Mouse (Mus musculus): ENCODE data around the gene Pnp2. TPM values are rescaled to one million over a fixed set of nuclear protein-coding genes. Genes with fewer than 3 reads are reported as not detected.

Pnp2 gene
- polyA plus RNA-seq, 1 experiment = not detected

DNA sequence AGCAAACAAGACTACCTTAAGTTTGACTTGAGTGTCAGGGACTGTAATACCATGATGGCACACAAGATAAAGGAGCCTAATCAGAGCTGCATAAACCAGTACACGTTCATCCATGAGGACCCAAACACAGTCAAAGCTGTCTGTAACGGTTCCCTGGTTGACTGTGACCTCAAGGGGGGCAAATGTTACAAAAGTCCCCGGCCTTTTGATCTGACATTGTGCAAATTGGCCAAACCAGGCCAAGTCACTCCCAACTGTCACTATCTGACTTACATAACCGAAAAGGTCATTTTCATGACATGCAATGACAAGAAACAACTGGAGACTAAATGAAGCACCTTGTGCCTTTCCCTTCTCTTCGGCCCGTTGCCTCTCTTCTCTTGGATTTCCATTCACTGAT, 53.8 kb downstream of the Pnp2 start:
- no peak for TF ChIP-seq GATA1 (IDR thresholded peaks at IDR 0.05; ENCODE audit: borderline replicate concordance, low read length)
- TF ChIP-seq FLI1 (IDR thresholded peaks at IDR 0.05; ENCODE audit: low read length) = no peak
- no peak overlapping the region for H3K4me3 ChIP-seq (replicated peaks)
- peaks cover 12% of the 10 kb centered on the region for H3K9me3 ChIP-seq
- H3K27me3 ChIP-seq (replicated peaks) = no peaks in the 10 kb centered on the region
- no peaks in the 10 kb centered on the region for H3K36me3 ChIP-seq (replicated peaks; ENCODE audit: low read length)
- 0 out of 2 replicates have a peak, but pooled peaks cover 3% of the 10 kb centered on the region for H3K4me1 ChIP-seq

Other genes starting within 250 kb of the Pnp2 start
- not detected in 2 replicates for gene Olfr748, start 248.6 kb upstream of the Pnp2 start, polyA plus RNA-seq (2012; ENCODE audit: insufficient read depth, low replicate concordance)
- not detected in 2 replicates for gene Olfr749, start 210.9 kb upstream of the Pnp2 start, polyA plus RNA-seq (2012; ENCODE audit: insufficient read depth, low replicate concordance)
- gene Ttc5, start 170.5 kb upstream of the Pnp2 start, polyA plus RNA-seq (2012; ENCODE audit: insufficient read depth, low replicate concordance) = 17.7 and 40.8 TPM in 2 replicates
- not detected in 2 replicates for gene Ccnb1ip1, start 148.3 kb upstream of the Pnp2 start, polyA plus RNA-seq (2012; ENCODE audit: insufficient read depth, low replicate concordance)
- 3.0 TPM in 1 of 2 replicates, not detected in the other for gene Parp2, start 148.2 kb upstream of the Pnp2 start, polyA plus RNA-seq (2012; ENCODE audit: insufficient read depth, low replicate concordance)
- gene Tep1, start 85.4 kb upstream of the Pnp2 start, polyA plus RNA-seq (2012; ENCODE audit: insufficient read depth, low replicate concordance) = 4.3 TPM in 1 of 2 replicates, not detected in the other
- gene Klhl33, start 58.5 kb upstream of the Pnp2 start, polyA plus RNA-seq (2012; ENCODE audit: insufficient read depth, low replicate concordance) = 0.08 and 0.39 TPM in 2 replicates
- gene Osgep, start 31.1 kb upstream of the Pnp2 start, polyA plus RNA-seq (2012; ENCODE audit: insufficient read depth, low replicate concordance) = 14.5 and 15.9 TPM in 2 replicates
- 13.9 and 87.6 TPM in 2 replicates for gene Apex1, start 31.0 kb upstream of the Pnp2 start, polyA plus RNA-seq (2012; ENCODE audit: insufficient read depth, low replicate concordance)
- gene Pip4p1, start 25.1 kb upstream of the Pnp2 start, polyA plus RNA-seq (2012; ENCODE audit: insufficient read depth, low replicate concordance) = 82.0 and 93.0 TPM in 2 replicates
- gene Pnp, start 24.9 kb upstream of the Pnp2 start, polyA plus RNA-seq (2012; ENCODE audit: insufficient read depth, low replicate concordance) = 1.4 TPM in 1 of 2 replicates, not detected in the other
- gene Gm49342, start 11.5 kb upstream of the Pnp2 start, polyA plus RNA-seq (2012; ENCODE audit: insufficient read depth, low replicate concordance) = 1.00 TPM in 1 of 2 replicates, not detected in the other
- not detected in 2 replicates for gene Rnase10, start 51.8 kb downstream of the Pnp2 start, polyA plus RNA-seq (2012; ENCODE audit: insufficient read depth, low replicate concordance)
- gene Rnase9, start 85.9 kb downstream of the Pnp2 start, polyA plus RNA-seq (2012; ENCODE audit: insufficient read depth, low replicate concordance) = not detected in 2 replicates
- gene Rnase11, start 94.2 kb downstream of the Pnp2 start, polyA plus RNA-seq (2012; ENCODE audit: insufficient read depth, low replicate concordance) = not detected in 2 replicates
- not detected in 2 replicates for gene Rnase12, start 101.7 kb downstream of the Pnp2 start, polyA plus RNA-seq (2012; ENCODE audit: insufficient read depth, low replicate concordance)
- not detected in 2 replicates for gene Olfr750, start 118.4 kb downstream of the Pnp2 start, polyA plus RNA-seq (2012; ENCODE audit: insufficient read depth, low replicate concordance)
- gene Rnase4, start 135.1 kb downstream of the Pnp2 start, polyA plus RNA-seq (2012; ENCODE audit: insufficient read depth, low replicate concordance) = 1.6 TPM in 1 of 2 replicates, not detected in the other
- not detected in 2 replicates for gene Ang, start 135.2 kb downstream of the Pnp2 start, polyA plus RNA-seq (2012; ENCODE audit: insufficient read depth, low replicate concordance)
- gene Eddm3b, start 158.4 kb downstream of the Pnp2 start, polyA plus RNA-seq (2012; ENCODE audit: insufficient read depth, low replicate concordance) = not detected in 2 replicates
- 0.23 TPM in 1 of 2 replicates, not detected in the other for gene Rnase6, start 167.9 kb downstream of the Pnp2 start, polyA plus RNA-seq (2012; ENCODE audit: insufficient read depth, low replicate concordance)
- gene Rnase1, start 190.8 kb downstream of the Pnp2 start, polyA plus RNA-seq (2012; ENCODE audit: insufficient read depth, low replicate concordance) = not detected in 2 replicates
- not detected in 2 replicates for gene Rnase2b, start 206.3 kb downstream of the Pnp2 start, polyA plus RNA-seq (2012; ENCODE audit: insufficient read depth, low replicate concordance)
- gene Ang2, start 243.2 kb downstream of the Pnp2 start, polyA plus RNA-seq (2012; ENCODE audit: insufficient read depth, low replicate concordance) = not detected in 2 replicates
- gene Ear14, start 247.4 kb downstream of the Pnp2 start, polyA plus RNA-seq (2012; ENCODE audit: insufficient read depth, low replicate concordance) = not detected in 2 replicates